Mouse (Mus musculus) ES-E14 (cell line): ENCODE measurements around the gene Mfap3. TPM values are rescaled to one million over a fixed set of nuclear protein-coding genes. Genes with fewer than 3 reads are reported as not detected.

ENCODE experiments used
- DNase-seq: peaks from one replicate; pipeline ENCODE4 v3.0.0-alpha.2; 2013; ENCODE audit warnings: low read depth, low spot score
- H3K27ac ChIP-seq: 2 replicates; pipeline ENCODE4 v1.5.1; 2012; ENCODE audit warnings: low read depth, mild to moderate bottlenecking, low read length, moderate library complexity, mixed read lengths; ENCODE audit not compliant: poor library complexity, insufficient read depth, severe bottlenecking
- H3K36me3 ChIP-seq: 2 replicates; pipeline ENCODE4 v1.6.1; 2012; ENCODE audit warnings: mild to moderate bottlenecking, low read length, moderate library complexity, mixed read lengths; ENCODE audit not compliant: control insufficient read depth, poor library complexity, insufficient read depth, severe bottlenecking
- H3K4me1 ChIP-seq, 2 experiments: fragments of 150-350 bp in 1 of 2; sonication (generic) in 1 of 2; 2 replicates each; pipeline ENCODE4 v1.6.1; 2012; ENCODE audit warnings: low read length in 2 of 2, mild to moderate bottlenecking in 1 of 2, mixed read lengths in 1 of 2; ENCODE audit not compliant: control insufficient read depth in 2 of 2, insufficient read depth in 2 of 2, poor library complexity in 1 of 2
- H3K4me3 ChIP-seq, 2 experiments: fragments of 150-350 bp in 1 of 2; sonication (generic) in 1 of 2; 2 replicates each; pipeline ENCODE4 v1.5.1; 2012; ENCODE audit warnings: low read length in 2 of 2, low read depth in 1 of 2, mild to moderate bottlenecking in 1 of 2, mixed read lengths in 1 of 2; ENCODE audit not compliant: insufficient read depth in 1 of 2, poor library complexity in 1 of 2, severe bottlenecking in 1 of 2
- H3K9ac ChIP-seq: 2 replicates; pipeline ENCODE4 v1.6.1; 2012; ENCODE audit warnings: low read depth, mild to moderate bottlenecking, low read length, mixed read lengths; ENCODE audit not compliant: poor library complexity, insufficient read depth, severe bottlenecking
- H3K9me3 ChIP-seq: fragments of 150-350 bp; sonication (generic); 2 replicates; pipeline ENCODE4 v1.6.1; 2012; ENCODE audit warnings: low read depth, mild to moderate bottlenecking, low read length; ENCODE audit not compliant: control insufficient read depth, insufficient read depth
- CHD2 ChIP-seq: IDR thresholded peaks from 2 replicates; pipeline ENCODE4 v1.6.1; 2014; ENCODE audit warnings: mild to moderate bottlenecking, low read depth, low read length, inconsistent platforms
- HCFC1 ChIP-seq: IDR thresholded peaks from 2 replicates; pipeline ENCODE4 v1.6.1; 2012; ENCODE audit warnings: low read length, inconsistent platforms, borderline replicate concordance; ENCODE audit not compliant: insufficient read depth
- MAFK ChIP-seq: IDR thresholded peaks from 2 replicates; pipeline ENCODE4 v1.6.1; 2014; ENCODE audit warnings: mild to moderate bottlenecking, low read depth, low read length, inconsistent platforms; ENCODE audit not compliant: insufficient read depth
- ZC3H11A ChIP-seq: IDR thresholded peaks from 2 replicates; pipeline ENCODE4 v1.6.1; 2012; ENCODE audit warnings: low read depth, mild to moderate bottlenecking, inconsistent platforms, low read length, borderline replicate concordance
- ZNF384 ChIP-seq: IDR thresholded peaks from 2 replicates; pipeline ENCODE4 v1.6.1; 2012; ENCODE audit warnings: low read depth, low read length, inconsistent platforms
- in situ Hi-C, 2 experiments: fragments of 600-800 bp; cut with MboI; formaldehyde crosslinking; loops; one replicate each; pipeline ENCODE4 v1.15.1; 2025; ENCODE audit warnings: low sequenced_read_pairs in 2 of 2, inconsistent platforms in 1 of 2; ENCODE audit not compliant: unreplicated experiment in 2 of 2
- total RNA-seq: library from RNA; depleted of rRNA; stranded (reverse); fragments of 300-350 nt; gene quantifications from 2 replicates; pipeline ENCODE4 v1.2.3, GENCODE M21; 2012

The Mfap3 gene
- total RNA-seq, 1 experiment = 36.2 TPM

- Histone ChIP-seq H3K36me3 (peaks cover 2% of the 10 kb centered on the region; the same call in 1 of the 2 replicates), H3K4me1 (no peaks in the 10 kb centered on the region), H3K27ac (no peak overlapping the region), H3K4me3 (no peak overlapping the region), H3K9me3 (no peaks in the 10 kb centered on the region), H3K9ac (no peak overlapping the region)
- DNase-seq = no peak
- TF ChIP-seq ZC3H11A = no peak
- no peak for TF ChIP-seq MAFK
- TF ChIP-seq CHD2 = no peak
- in situ Hi-C loops = no loop called here
Observed at GRCm38 (mm10) chr11:57522046-57522445, 3.6 kb downstream of the Mfap3 start.

- in situ Hi-C loops = no loop called here
- no peak overlapping the region for H3K27ac ChIP-seq
- no peak overlapping the region for H3K4me3 ChIP-seq
- no peaks in the 10 kb centered on the region for H3K4me1 ChIP-seq
- no peak overlapping the region for H3K9ac ChIP-seq
- peaks cover 4% of the 10 kb centered on the region; the same call in 1 of the 2 replicates for H3K36me3 ChIP-seq
- no peaks in the 10 kb centered on the region for H3K9me3 ChIP-seq
- no peak for DNase-seq
- TF ChIP-seq ZC3H11A = no peak
- TF ChIP-seq CHD2 = no peak
- no peak for TF ChIP-seq ZNF384
- TF ChIP-seq HCFC1 = no peak
- TF ChIP-seq MAFK = no peak
Observed at GRCm38 (mm10) chr11:57523418-57523817, 5.0 kb downstream of the Mfap3 start.

- peaks cover 9% of the 10 kb centered on the region for H3K36me3 ChIP-seq
- H3K27ac ChIP-seq = no peak overlapping the region
- in situ Hi-C loops = no loop called here
- DNase-seq = no peak
- no peaks in the 10 kb centered on the region for H3K4me1 ChIP-seq
- TF ChIP-seq HCFC1 (no peak), CHD2 (no peak)
- H3K4me3 ChIP-seq = no peak overlapping the region
- H3K9ac ChIP-seq = no peak overlapping the region
- H3K9me3 ChIP-seq = no peaks in the 10 kb centered on the region
Observed at GRCm38 (mm10) chr11:57524597-57524996, 6.1 kb downstream of the Mfap3 start.

GRCm38 (mm10) chr11:57525900-57526299 lies 7.4 kb downstream of the Mfap3 start:
- no peak overlapping the region for H3K27ac ChIP-seq
- no peaks in the 10 kb centered on the region for H3K9me3 ChIP-seq
- H3K4me1 ChIP-seq = no peaks in the 10 kb centered on the region
- DNase-seq = no peak
- no peak overlapping the region for H3K4me3 ChIP-seq
- in situ Hi-C loops = no loop called here
- H3K9ac ChIP-seq = no peak overlapping the region
- TF ChIP-seq CHD2 (no peak), MAFK (peak; percentile 77)
- H3K36me3 ChIP-seq = peaks cover 15% of the 10 kb centered on the region

GRCm38 (mm10) chr11:57527506-57527905 lies 9.0 kb downstream of the Mfap3 start:
- H3K4me1 ChIP-seq = no peaks in the 10 kb centered on the region
- H3K36me3 ChIP-seq = peaks cover 21% of the 10 kb centered on the region
- H3K9ac ChIP-seq = no peak overlapping the region
- in situ Hi-C loops = no loop called here
- no peaks in the 10 kb centered on the region for H3K9me3 ChIP-seq
- no peak for DNase-seq
- TF ChIP-seq HCFC1 (no peak), CHD2 (no peak), ZC3H11A (no peak), ZNF384 (no peak)
- no peak overlapping the region for H3K4me3 ChIP-seq
- no peak overlapping the region for H3K27ac ChIP-seq
